Mouse (Mus musculus) T-helper 2 cell (primary cell): ENCODE measurements at regions not wholly inside any gene's neighbourhood (a gene's known extent, or its start where the extent isn't known, plus 50 kb on each side); places are given as distances from the start of the nearest gene placed in this dataset.

ENCODE experiments used
- in situ Hi-C: fragments of 300-600 bp; cut with MboI, MseI; formaldehyde crosslinking; loops from one replicate; pipeline ENCODE4 v1.15.1; 2025; ENCODE audit warnings: high pct_unique_total_duplicates

GRCm38 (mm10) chr15:64613503-64613902, 204.0 kb upstream of the Gm21798 start:
- in situ Hi-C loops = loop anchor here (25.0 kb wide), 1 partner anchor 726 kb away; the partner anchor contains the start of gene Gsdmc3

- in situ Hi-C loops = loop anchor here (25.0 kb wide), 1 partner anchor 731 kb away; the partner anchor contains the start of gene Gsdmc3
These were observed 199.0 kb upstream of the Gm21798 start for GRCm38 (mm10) chr15:64618471-64618870.

GRCm38 (mm10) chr15:64621876-64622275, 195.6 kb upstream of the Gm21798 start:
- in situ Hi-C loops = loop anchor here (25.0 kb wide), 1 partner anchor 735 kb away; the partner anchor contains the start of gene Gsdmc3

- in situ Hi-C loops = loop anchor here (25.0 kb wide), 1 partner anchor 735 kb away; the partner anchor contains the start of gene Gsdmc3
These were observed 194.9 kb upstream of the Gm21798 start for GRCm38 (mm10) chr15:64622591-64622990.

- in situ Hi-C loops = loop anchor here (5.0 kb wide), 1 partner anchor 494 kb away; no protein-coding TSS in a partner anchor
These were observed 191.1 kb upstream of the Gm21798 start for GRCm38 (mm10) chr15:64626359-64626758.

GRCm38 (mm10) chr15:64627258-64627657, 190.2 kb upstream of the Gm21798 start:
- in situ Hi-C loops = loop anchor here (5.0 kb wide), 1 partner anchor 495 kb away; no protein-coding TSS in a partner anchor
